Mouse (Mus musculus): ENCODE measurements around the gene Pcsk5.

Gene Pcsk5

DNA sequence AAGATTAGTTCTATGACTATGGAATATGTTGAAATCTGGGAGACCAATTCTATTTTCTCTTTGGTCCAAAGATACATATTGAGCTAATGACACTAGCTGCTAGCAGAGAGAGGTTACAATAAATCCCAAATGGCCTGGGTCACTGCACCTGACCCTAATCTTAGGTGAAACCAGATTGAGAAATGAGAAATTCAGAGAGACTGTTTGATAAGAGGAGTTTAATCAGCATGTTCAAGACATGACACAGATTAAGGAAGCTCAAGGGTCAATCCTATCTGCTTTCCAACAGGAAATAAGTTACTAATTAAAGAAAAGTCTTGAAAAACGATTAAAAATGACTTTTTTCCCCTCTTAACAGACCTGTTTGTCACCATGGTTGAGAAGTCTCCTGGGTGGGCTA lies 96.0 kb downstream of the Pcsk5 start:
- no peak for DNase-seq (ENCODE audit: low read depth, low spot score)

DNA sequence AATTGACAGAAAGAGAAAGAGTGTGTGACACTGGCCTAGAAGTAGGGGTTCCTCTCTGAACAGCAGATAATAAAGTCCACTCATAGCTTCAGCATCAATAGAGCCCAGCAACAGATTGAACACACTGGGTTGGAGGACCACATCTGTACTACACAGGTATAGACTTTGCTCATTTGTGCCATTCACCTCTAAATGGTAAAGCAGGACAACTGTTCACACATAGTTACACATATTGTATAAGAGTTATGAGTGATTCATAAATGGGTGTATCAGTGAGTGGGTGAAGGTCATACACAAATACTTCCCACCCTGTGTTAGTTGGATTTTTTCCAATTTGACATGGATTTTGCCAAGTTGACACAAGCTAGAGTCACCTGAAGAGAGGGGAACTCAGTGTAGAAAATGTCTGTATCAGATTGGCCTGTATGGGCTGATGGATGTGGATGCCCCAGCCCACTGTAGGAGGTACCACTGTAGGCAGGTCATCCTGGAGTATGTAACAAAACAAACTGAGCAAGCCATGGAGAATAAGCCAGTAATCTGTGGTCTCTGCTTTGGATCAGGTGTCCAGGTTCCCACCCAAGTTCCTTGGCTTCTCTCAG lies 104.7 kb downstream of the Pcsk5 start:
- no peak for DNase-seq (ENCODE audit: low read depth, low spot score)

DNA sequence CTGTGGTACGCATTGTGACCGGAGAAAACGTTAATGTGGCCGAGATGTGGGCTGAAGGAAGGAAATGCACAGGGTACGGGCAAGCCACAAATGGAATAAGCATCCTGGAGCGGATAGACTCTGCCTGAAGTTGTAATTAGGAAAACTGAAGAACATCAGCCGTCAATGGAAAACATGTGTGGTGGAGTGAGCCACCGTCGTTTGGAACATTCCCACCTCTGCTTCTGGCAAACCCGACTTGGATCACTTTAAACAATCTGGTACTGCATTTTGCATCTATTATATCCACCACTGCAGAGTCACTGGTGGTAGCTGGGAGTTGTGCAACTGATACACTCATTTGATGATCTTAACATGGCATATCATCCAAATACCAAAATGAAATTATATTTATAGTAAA lies 120.4 kb downstream of the Pcsk5 start:
- DNase-seq (ENCODE audit: low read depth, low spot score) = no peak

DNA sequence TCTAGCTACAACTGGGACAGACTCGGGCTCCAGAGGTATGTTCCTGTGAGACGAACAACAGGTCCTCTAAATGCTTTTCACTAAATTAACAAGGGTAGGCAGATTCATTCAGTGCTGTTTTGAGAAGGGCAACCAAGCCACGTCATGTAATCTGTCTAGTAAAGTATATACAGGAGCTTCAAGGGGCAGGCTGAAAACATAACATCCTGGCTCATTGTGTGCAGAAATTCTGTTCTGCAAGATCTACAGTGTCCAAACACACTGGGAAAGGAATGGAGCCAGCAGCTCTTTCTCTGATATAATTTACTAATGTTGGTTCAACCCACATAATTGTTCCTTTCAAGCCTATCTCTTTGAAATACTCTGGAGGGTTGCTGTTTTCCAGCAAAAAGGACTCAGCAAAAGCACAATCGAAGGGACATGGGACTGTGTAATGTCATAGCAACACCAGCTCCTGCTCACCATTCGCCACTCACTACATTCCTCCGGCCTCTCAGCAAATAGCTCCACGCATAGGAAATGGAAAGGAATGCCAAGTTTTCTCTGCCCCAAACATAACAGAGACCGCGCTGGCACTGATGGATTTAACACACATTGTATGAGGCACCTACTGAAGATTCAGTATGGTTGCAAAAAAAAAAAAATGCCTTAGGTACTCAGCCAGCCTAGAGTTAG lies 122.0 kb downstream of the Pcsk5 start:
- no peak for DNase-seq (ENCODE audit: low read depth, low spot score)

DNA sequence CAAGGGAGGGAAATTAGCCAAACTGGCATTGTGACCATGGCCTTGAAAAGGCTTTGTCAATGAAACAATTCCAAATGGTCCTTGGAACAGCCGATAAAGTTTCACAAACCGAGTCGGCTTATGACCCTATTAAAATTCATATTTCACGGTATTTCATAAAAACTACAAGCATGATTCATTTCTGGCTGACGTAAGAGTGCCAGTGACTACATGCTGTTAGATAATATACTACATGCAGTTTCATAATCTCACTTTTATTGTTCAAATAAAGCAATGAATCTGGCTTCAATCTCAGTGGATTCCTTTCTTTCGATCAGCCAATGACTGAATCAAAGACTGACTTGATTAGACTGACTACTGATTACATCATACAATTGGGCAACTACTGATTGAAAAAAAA lies 145.8 kb downstream of the Pcsk5 start:
- no peak for DNase-seq (ENCODE audit: low read depth, low spot score)

DNA sequence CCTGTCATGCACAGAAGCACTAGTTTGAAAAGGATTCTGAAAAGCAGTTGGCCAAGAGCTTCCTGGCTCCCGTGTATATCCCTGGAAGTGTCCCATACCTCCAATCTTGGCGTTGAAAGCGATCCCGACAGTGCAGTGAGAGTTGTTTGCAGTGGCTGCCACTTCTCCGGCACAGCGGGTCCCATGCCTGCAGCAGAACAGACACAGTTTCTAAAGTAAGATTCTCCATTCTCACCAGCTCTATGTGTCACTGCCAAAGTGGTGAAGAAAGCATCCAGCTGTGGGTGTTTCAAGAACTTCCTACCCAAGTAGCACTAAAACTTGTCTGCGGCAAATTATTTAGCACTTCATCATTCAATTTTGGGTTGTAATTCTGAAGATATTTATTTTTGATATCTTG lies 159.1 kb downstream of the Pcsk5 start:
- DNase-seq (ENCODE audit: low read depth, low spot score) = no peak

DNA sequence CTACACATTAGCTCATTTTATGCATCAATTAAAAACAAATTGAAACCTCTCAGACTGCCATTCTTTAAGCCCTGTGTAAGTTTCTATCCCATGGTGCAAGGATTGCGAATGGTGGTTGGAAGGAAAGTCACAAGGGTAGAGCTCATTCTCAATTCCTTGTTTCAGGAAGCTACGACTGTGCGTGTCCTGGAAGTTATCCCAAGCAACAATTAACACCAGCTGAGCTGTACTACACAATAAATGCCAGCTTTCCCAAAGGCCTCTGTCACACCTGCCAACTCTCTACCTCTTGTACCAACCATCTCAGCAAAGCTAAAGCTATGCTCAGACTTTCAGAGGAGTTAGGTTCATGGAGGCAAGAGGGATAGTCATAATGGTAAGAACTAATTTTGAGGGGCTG lies 174.8 kb downstream of the Pcsk5 start:
- DNase-seq (ENCODE audit: low read depth, low spot score) = no peak

DNA sequence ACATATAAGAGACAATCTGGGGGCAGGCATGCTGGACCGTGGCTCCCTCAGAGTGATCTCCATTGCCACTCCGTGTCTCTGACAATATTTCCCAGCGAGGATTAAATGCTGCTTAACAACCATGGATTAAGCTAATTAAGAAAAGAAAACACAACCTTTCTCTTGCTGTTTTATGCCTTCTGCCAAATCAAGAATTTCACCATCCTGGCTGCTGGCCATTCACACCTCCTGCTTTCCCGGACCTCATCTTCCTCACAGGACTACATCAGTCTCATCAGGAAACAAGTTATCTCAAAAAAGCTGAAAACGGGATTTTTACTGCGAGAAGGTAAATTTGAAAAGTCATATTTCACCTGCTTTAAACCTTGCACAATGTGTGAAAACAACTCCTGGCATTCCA lies 175.2 kb downstream of the Pcsk5 start:
- DNase-seq (ENCODE audit: low read depth, low spot score) = no peak

DNA sequence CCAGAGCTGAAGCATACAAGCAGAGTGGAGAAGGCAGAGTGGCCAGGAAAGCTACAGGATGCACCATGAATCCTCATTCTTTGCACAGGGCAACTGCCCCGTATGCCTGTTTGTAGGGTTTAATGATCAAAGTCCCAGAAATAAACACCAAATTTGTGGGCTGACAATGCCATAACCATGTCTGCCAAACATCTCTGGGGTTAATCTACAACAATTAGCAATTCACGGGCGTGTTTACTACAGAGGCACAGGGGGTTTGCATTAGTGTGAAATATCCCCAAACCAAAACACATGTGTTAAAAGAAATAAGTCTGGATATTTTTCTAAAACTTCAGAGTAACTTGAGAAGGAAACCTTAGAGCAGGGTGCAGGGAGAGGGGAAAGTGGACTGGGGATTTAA lies 178.1 kb downstream of the Pcsk5 start:
- DNase-seq (ENCODE audit: low read depth, low spot score) = no peak

DNA sequence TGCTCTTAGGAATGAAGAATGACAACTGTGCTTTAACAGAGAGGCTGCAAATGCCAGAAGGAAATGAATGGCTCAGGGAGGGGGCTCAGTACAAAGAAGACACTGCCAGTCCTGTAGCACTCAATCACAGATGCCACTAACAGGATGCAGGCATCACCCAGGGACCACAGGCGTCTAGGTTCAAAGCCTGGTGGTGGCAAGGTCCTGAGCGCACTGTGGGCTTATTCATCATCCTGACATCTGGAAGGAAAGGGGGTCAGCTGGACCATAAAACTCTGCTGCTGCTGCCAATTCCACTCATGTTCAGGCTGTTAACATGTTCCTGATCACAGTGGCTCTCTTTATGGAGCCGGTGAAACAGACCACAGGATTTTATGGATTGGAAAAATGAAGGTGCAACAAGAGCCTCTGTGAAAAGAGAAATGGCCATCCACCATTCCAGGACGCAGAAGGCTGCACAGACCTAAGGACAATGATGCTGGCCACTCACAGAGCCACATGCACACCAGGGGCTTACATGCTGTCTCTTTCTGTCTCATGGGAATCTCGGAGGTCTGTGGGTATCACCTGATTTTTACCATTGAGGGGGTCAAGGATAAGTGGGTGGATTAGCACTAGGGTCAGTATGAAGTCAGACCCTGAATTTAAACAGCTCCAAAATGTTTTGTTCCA lies 186.5 kb downstream of the Pcsk5 start:
- DNase-seq (ENCODE audit: low read depth, low spot score) = no peak

DNA sequence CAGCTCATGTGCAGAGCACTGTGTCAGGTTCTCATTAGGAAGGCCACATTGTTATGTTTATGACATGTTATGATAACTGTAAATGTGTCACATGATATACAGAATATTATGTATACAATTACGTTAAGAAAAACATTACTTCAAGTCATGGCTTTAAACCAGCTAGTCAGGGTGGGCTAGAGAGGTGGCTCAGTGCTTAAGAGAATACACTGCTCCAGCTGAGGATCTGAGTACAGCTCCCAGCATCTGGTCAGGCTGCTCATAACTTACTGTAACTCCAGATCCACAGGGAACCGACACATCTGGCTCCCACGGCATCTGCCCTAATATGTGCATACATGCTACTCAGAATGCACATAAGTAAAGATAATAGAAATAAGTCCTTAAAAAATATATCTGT lies 187.5 kb downstream of the Pcsk5 start:
- DNase-seq (ENCODE audit: low read depth, low spot score) = no peak

DNA sequence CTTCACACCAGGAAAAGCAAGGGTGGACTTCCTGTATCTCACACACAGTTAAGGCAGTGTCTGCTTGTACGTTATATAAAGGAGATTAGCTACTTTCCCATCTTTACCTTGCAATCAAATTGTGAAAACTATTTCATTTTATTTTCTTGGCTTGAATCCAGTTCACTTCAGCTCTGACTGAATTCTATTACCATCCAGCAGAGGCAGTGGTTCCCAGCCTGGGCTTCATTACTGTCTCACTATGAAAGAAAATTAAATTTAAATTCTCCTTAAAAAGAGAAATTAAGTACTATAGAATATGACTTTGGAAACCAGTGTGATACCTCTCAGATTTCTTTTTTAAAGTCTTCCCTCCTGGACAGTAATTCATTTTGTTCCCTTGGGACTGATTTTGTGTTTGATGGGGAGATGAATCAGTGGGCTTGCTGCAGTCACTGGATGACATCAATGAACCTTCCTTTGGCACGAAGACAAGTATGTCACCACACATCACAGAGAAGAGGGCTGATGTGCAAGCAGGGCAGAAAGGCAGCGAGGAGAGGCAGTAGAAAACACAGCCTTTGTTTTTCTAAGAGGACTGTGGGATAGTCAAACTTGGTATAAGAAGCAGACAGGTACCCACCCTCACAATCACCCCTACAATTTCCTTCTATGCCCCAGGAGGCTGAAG lies 194.2 kb downstream of the Pcsk5 start:
- DNase-seq (ENCODE audit: low read depth, low spot score) = no peak

DNA sequence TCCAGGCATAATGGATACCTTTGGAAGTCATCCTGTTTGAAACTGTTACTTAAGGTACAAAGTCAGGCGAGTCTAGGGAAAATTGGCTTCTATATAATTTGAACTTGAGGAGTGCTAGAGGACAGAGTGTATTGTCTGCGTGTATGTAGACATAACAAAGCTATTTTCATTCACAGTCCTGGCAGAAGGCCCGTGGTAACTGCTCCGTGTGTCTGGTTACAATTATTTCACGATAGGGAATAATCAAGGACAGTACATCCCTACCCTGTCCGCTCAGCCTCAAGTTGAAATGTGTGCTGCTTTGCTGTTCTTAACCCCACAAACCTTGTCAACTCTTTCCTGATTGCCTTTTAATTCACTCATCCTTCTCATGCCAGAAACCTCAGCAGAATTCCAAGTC lies 201.4 kb downstream of the Pcsk5 start:
- DNase-seq (ENCODE audit: low read depth, low spot score) = no peak

DNA sequence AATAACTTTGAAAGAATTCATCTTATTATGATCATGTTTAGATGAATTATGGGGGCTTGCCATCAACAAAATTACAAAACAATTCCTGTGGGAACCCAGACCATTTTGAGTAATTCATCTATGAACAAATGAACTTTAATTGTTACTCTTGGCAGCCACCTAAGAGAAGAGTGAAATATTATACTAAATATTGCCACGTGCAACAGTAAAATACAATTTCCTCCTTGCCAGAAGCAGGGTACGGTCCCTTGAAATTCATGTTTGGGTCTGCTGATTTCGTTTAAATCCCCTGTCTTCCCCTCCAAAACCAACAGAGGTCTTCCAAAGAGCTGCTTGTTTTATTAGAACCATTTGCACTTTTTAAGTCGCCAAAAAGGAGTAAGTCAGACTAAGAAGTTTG lies 221.8 kb downstream of the Pcsk5 start:
- DNase-seq (ENCODE audit: low read depth, low spot score) = no peak

DNA sequence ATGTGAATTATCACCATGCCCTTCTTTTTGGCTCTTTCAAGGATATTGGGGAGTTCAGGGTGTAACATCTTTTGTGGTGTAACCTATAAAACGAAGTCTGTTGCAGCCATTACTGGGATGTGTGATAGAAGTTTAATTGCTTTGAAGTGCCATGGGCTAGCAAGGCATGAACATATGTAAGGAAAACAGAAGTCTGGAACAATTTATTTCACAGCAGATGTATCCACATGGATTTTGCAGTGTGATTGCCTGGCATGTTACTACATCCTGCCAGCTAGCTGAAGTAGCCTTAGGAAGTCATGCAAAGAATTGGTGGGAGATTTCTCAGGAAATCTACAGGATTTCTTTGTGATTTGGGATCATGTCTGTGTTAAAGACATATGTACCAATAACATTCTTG lies 230.9 kb downstream of the Pcsk5 start:
- DNase-seq (ENCODE audit: low read depth, low spot score) = no peak

DNA sequence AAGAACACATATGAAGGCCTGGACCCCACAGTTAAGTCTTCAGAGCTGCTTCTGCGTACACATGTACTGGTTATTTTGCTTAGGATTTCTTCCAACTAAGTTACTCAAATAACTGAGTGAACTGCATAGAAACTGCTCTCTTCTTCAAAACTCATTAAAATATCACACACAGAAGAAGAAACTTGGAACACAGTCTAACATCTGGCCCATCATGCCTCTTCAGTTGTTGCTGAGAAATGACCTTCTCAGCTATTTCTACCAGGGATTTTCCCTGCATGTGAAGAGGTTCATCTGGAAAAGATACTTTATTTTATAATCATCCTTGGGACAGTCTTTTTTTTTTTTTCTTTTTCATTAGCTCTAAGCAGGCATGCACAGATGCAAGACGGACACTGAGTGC lies 231.3 kb downstream of the Pcsk5 start:
- DNase-seq (ENCODE audit: low read depth, low spot score) = no peak

DNA sequence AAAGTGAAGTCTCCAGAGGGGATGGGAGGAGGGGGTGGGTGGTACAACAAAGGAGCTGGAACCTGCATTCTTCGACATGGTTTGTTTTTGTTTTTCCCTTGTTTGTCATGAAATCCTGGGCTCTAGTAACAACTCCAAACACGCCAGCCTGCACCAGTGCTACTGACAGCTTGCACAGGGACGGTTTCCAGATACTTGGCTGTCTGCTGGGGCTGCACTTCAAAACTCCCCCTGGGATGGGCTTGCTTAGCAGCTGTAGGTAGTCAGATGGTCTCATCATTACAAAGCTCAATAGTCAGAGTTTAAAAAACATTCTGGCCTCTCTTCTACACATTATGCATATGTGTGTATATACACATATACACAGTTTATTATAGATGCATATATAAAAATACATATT lies 234.1 kb downstream of the Pcsk5 start:
- DNase-seq (ENCODE audit: low read depth, low spot score) = no peak

DNA sequence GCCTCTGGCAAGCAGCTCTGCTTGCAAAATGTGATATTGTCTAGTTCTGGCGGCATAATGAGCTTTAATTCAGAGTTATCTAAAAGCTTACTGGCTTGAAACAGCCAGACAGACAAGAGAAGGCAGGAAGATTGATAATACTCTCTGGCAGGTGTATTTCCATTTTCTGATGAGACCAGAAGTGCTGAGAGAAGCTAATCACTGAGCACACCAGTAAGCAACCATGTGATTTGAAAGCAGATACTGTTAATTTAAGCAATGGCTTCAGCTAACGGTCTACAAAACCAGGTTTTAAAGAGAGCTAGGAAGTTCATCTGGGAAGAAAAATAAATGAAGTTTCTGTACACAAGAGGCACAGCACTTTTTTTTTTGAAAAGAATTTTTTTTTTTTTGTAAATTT lies 237.1 kb downstream of the Pcsk5 start:
- DNase-seq (ENCODE audit: low read depth, low spot score) = no peak

DNA sequence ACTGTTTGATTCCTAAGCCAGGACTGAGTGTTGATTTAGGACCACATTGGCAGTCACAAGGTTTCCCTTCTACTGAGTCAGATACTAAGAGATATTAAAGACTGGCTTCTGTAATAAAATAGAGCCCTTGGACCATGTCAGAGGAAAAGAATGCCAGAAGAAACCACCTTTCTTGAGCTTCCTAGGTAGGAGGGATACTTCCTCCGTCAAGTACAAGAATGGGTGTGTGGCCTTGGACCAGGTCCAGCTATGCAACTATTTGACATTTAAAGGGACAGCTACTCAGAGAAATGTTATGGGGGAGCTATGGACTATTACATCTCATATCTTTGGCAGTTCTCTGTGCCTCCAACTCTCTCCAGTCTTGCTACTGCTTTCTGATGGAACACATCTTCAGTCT lies 244.6 kb downstream of the Pcsk5 start:
- no peak for DNase-seq (ENCODE audit: low read depth, low spot score)

DNA sequence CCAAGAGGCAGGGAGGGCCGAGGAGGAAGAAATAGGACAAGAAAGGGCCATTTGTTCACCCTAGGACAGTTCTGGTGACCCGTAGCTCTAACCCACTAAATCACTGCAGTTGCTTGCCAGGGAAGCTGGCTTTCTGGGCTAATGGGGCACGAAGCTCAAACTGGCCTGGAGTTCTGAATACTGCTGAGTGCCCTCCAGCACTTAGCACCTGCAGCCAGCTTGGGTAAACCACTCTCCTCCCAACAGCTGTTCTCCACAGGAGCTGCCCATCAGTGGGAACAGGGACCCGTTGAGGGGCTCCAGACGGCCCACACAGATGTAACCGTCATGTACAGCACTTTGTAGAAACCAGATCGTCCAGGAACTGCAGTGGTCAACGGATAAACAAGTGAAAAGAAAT lies 246.1 kb downstream of the Pcsk5 start:
- DNase-seq (ENCODE audit: low read depth, low spot score) = no peak

DNA sequence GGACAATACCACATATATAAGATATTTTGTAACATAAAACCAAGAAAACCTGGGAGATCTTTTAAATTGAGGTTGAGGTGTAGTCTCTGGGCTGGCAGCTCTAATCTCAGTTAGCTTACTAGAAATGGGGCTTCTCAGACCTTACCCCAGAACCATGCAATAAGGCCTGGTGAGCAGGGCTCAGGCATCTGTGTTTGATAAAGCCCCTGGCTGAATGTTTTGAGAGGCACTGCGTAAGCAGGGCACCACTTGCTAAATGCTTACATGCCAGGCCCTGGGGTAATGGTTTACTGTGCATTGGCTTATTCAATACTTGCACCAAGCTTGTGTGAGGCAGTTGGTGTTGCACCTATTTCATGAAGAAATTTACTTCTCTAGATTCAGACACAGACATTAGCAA lies 247.1 kb downstream of the Pcsk5 start:
- no peak for DNase-seq (ENCODE audit: low read depth, low spot score)

DNA sequence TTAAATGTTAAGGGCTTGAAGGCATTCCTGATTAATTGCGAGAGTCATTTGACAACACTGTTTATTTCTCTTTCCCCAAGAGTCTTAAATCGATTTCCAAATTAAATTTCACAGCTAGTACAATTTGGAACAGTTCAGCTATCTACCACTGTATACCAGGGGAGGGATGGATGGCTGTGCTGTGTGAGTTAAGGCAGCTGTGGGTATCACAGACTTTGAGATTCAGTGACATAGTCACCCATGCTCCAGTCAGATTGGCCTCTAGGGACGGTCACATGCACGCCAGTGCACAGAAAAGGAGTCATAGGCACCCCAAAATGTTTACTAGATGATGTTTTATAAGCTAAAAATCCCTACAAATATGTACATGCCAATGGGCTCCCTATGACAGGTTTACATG lies 260.0 kb downstream of the Pcsk5 start:
- DNase-seq (ENCODE audit: low read depth, low spot score) = no peak

DNA sequence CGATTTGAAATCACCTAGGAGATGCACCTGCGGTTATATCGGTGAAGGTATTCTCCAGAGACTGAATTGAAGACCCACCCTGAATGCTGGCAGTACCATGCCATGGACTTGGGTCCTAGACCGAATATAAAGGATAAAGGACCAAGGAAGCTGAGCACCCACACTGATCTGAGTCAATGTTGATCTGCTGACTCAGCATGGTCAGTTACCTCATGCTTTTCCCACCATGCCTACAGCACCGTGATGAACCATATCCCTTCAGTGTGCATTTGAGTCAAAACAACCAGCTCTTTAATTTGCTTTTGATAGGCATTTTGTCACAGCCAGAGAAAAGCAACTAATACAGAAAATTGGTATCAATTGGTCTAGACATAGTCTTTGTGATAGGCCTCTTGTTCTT lies 262.9 kb downstream of the Pcsk5 start:
- DNase-seq (ENCODE audit: low read depth, low spot score) = no peak

All from c-Kit-negative CD71-positive TER-119-positive erythroid progenitor cells, embryonic 14.5 days (primary cell).